In genomic region chr12:78098765-78099194, GRCm38 (mm10) we compare ENCODE assay signal across 8 mouse cellular contexts.
A peak's percentile ranks its signal among the peaks of the same experiment; 100 is the strongest.
DNase-seq lines count a peak whose midpoint lies in the region; ATAC-seq and TF ChIP-seq lines count a peak whose summit lies in the region.
"Had no signal": no experiment of that assay in that cellular context is flagged by ENCODE, and none has a peak within 500 bp of the region (broad histone marks: within the 10 kb centered on the region; RNA-seq: fewer than 3 reads in every experiment).

No protein-coding gene starts in this region.

- H3K9ac ChIP-seq in limb, embryonic 14.5 days (ENCODE audit: low read depth, low read length, severe bottlenecking): no peak overlapping the region
- H3K9ac ChIP-seq in hindbrain, postnatal 0 days (replicated peaks; ENCODE audit: low read length): no peak overlapping the region
- H3K9ac ChIP-seq in intestine, embryonic 16.5 days (ENCODE audit: low read depth, low read length): no peak overlapping the region
- H3K9ac ChIP-seq: neural tube, embryonic 12.5 days had no signal

- H3K9me3 ChIP-seq in limb, embryonic 14.5 days (ENCODE audit: control insufficient read depth, low read length): no peaks in the 10 kb centered on the region
- H3K9me3 ChIP-seq in limb, embryonic 10.5 days (replicated peaks): no peaks in the 10 kb centered on the region
- H3K9me3 ChIP-seq in hindbrain, postnatal 0 days (ENCODE audit: low read length): no peaks in the 10 kb centered on the region
- no peaks in the 10 kb centered on the region for H3K9me3 ChIP-seq in intestine, embryonic 16.5 days (ENCODE audit: control insufficient read depth, low read length)
- H3K9me3 ChIP-seq: neural tube, embryonic 12.5 days had no signal

- peaks cover 4% of the 10 kb centered on the region; the same call in 1 of the 2 replicates for H3K4me1 ChIP-seq in limb, embryonic 14.5 days (ENCODE audit: control insufficient read depth, insufficient read depth, low read length)
- H3K4me1 ChIP-seq in limb, embryonic 10.5 days: no peaks in the 10 kb centered on the region
- H3K4me1 ChIP-seq in hindbrain, postnatal 0 days (ENCODE audit: insufficient read depth, low read length): peaks cover 18% of the 10 kb centered on the region
- no peaks in the 10 kb centered on the region for H3K4me1 ChIP-seq in intestine, embryonic 16.5 days (ENCODE audit: control insufficient read depth, insufficient read depth, low read length)
- H3K4me1 ChIP-seq: neural tube, embryonic 12.5 days had no signal

- no peak for ATAC-seq in limb, embryonic 14.5 days (ENCODE audit: low FRiP score, low read depth)
- ATAC-seq in hindbrain, postnatal 0 days: peak; percentile 83
- ATAC-seq in intestine, embryonic 16.5 days: no peak

- H3K27me3 ChIP-seq in limb, embryonic 14.5 days (ENCODE audit: control insufficient read depth, insufficient read depth, low read length): no peaks in the 10 kb centered on the region
- no peaks in the 10 kb centered on the region for H3K27me3 ChIP-seq in limb, embryonic 10.5 days (ENCODE audit: low read depth, poor library complexity, severe bottlenecking)
- no peaks in the 10 kb centered on the region for H3K27me3 ChIP-seq in hindbrain, postnatal 0 days (ENCODE audit: insufficient read depth, low read length)
- no peaks in the 10 kb centered on the region for H3K27me3 ChIP-seq in intestine, embryonic 16.5 days (replicated peaks; ENCODE audit: control insufficient read depth, insufficient read depth, low read length)
- H3K27me3 ChIP-seq: neural tube, embryonic 12.5 days had no signal

- H3K4me2 ChIP-seq in limb, embryonic 14.5 days (replicated peaks; ENCODE audit: low read depth, low read length, severe bottlenecking): no peak overlapping the region
- peak overlapping the region; percentile 16; the same call in 1 of the 2 replicates for H3K4me2 ChIP-seq in hindbrain, postnatal 0 days (ENCODE audit: low read depth, low read length)
- no peak overlapping the region for H3K4me2 ChIP-seq in intestine, embryonic 16.5 days (ENCODE audit: low read depth, low read length)
- H3K4me2 ChIP-seq: neural tube, embryonic 12.5 days had no signal

- DNase-seq in limb, embryonic 14.5 days (ENCODE audit: low spot score): peak; percentile 22
- DNase-seq in limb, embryonic 10.5 days (ENCODE audit: low spot score): no peak
- DNase-seq in cerebellum, postnatal 25 days: peak; percentile 77 to 84
- peak; percentile 86 for DNase-seq in hindbrain, postnatal 0 days (ENCODE audit: low spot score)
- peak; percentile 60 for DNase-seq in lung, postnatal 14 days
- DNase-seq in adipocyte (ENCODE audit: low spot score): no peak

- no peak overlapping the region for H3K4me3 ChIP-seq in limb, embryonic 14.5 days (replicated peaks; ENCODE audit: low read length)
- no peak overlapping the region for H3K4me3 ChIP-seq in limb, embryonic 10.5 days
- no peak overlapping the region for H3K4me3 ChIP-seq in hindbrain, postnatal 0 days (ENCODE audit: low read length)
- no peak overlapping the region for H3K4me3 ChIP-seq in intestine, embryonic 16.5 days (ENCODE audit: low read length)
- H3K4me3 ChIP-seq: neural tube, embryonic 12.5 days had no signal

- no peaks in the 10 kb centered on the region for H3K36me3 ChIP-seq in limb, embryonic 14.5 days (ENCODE audit: control insufficient read depth, insufficient read depth, low read length)
- H3K36me3 ChIP-seq in limb, embryonic 10.5 days: no peaks in the 10 kb centered on the region
- no peaks in the 10 kb centered on the region for H3K36me3 ChIP-seq in hindbrain, postnatal 0 days (ENCODE audit: insufficient read depth, low read length)
- H3K36me3 ChIP-seq in intestine, embryonic 16.5 days (ENCODE audit: control insufficient read depth, insufficient read depth, low read length): no peaks in the 10 kb centered on the region
- H3K36me3 ChIP-seq: neural tube, embryonic 12.5 days had no signal

- TF ChIP-seq POLR2A in limb, embryonic 14.5 days (IDR thresholded peaks at IDR 0.05; ENCODE audit: borderline replicate concordance, extremely low read depth, insufficient read depth, insufficient read length): no peak

- TF ChIP-seq CTCF in hindbrain, postnatal 0 days (IDR thresholded peaks at IDR 0.05; ENCODE audit: low read depth): no peak

- 59% methylated on average over 9 of the region's 9 CpGs for WGBS in limb, embryonic 14.5 days
- WGBS in limb, embryonic 10.5 days: 83% methylated on average over 9 of the region's 9 CpGs
- WGBS in hindbrain, postnatal 0 days: 34% methylated on average over 9 of the region's 9 CpGs
- 44% methylated on average over 9 of the region's 9 CpGs for WGBS in intestine, embryonic 16.5 days

- peak overlapping the region; percentile 30; the same call in 1 of the 2 replicates for H3K27ac ChIP-seq in limb, embryonic 14.5 days (replicated peaks; ENCODE audit: low read depth, low read length)
- no peak overlapping the region for H3K27ac ChIP-seq in limb, embryonic 10.5 days
- peak overlapping the region; percentile 85 for H3K27ac ChIP-seq in hindbrain, postnatal 0 days
- no peak overlapping the region for H3K27ac ChIP-seq in intestine, embryonic 16.5 days (ENCODE audit: low read length)
- H3K27ac ChIP-seq: neural tube, embryonic 12.5 days had no signal

Comparison
In these comparisons a context has a peak if more than half of its experiments do, and no peak if none do; other contexts are left out.
1. DNase-seq: peak in limb, embryonic 14.5 days (single experiment), cerebellum, postnatal 25 days (2 of 2), hindbrain, postnatal 0 days (single experiment) and lung, postnatal 14 days (single experiment); none in limb, embryonic 10.5 days (single experiment) and adipocyte (single experiment).
2. H3K27ac ChIP-seq: peak in limb, embryonic 14.5 days (single experiment) and hindbrain, postnatal 0 days (single experiment); none in limb, embryonic 10.5 days (single experiment) and intestine, embryonic 16.5 days (single experiment).